Mouse (Mus musculus) kidney, adult 11 months (tissue): Measurements from ENCODE around the gene Olfr566.

Experiments
- DNase-seq: peaks from one replicate; pipeline ENCODE4 v3.0.0; 2022

Gene Olfr566

DNA sequence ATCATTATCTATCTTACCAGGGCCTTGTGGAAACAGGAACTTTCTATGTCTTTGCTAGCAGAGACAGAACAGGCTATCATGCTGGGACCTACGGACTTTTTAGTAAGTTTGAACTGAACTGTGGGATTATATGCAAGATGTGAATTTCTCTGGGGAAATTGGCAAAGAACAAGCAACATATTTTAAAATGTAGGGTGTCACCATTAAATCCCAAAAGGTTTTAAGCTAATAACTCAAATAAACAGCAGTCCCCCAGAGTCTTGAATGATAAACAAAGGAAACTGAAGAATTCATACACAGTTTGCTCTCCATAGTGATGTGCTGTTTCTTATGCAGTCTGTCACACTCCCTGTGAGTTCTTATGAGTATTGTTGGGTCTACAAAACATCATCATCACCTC is at the start of gene Olfr566:
TSS of gene Olfr566 (minus strand) at position 101 of the 400 bp plus-strand sequence.
- DNase-seq, result no peak

- no peak for DNase-seq
Measured at GRCm38 (mm10) chr7:102890782-102891181, 32.2 kb upstream of the Olfr566 start, which contains the start of gene Olfr569. Gene Olfr569 (minus strand): TSS chr7:102890882.

- DNase-seq, result no peak
Measured at GRCm38 (mm10) chr7:102876822-102877221, 18.3 kb upstream of the Olfr566 start, which contains the start of gene Olfr568. Gene Olfr568 (plus strand): TSS chr7:102877122.

DNA sequence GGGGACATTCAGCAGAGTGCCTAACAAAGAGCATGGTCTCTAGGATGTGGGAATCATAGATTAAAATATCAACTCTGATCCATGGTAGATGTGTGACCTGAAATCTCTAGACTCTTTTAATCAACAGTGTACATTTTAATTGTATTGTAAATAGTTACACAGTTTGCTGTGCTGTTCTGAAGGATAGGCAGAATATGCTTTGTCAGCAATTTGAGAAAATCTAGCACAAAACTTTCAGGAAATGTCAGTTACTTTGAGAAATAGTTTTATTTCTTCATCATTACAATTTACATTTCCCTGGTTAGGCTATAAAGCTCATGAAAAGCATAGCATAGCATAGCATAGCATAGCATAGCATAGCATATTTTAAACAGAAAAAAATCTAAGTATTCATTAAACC is 2.8 kb downstream of the Olfr566 start:
- DNase-seq, result no peak
